Mouse (Mus musculus): ENCODE measurements around the gene Klf12.

The Klf12 gene

GRCm38 (mm10) chr14:100045431-100045830 lies 239.0 kb downstream of the Klf12 start:
- DNase-seq (ENCODE audit: low spot score in 2 of 2), result no peak

DNA sequence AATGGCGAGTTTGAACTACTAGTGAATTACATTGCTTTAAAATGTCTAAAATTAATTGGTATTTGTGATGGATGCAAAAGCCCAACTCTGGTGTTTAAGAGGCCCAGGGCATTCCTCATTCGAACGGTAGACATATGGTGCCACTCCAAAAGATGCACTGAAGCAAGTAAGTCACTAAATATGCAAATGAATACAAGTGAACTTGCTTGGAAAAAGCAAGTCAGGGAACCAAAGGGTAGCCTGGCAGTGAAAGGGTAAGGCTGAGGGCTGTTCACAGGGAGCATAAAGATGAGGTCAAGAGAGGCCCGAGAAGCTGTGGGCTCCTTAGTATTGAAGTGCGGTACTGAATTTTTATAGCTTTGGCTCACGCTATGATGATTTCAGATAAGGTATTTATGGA lies 242.7 kb downstream of the Klf12 start:
- DNase-seq (ENCODE audit: low spot score in 2 of 2), result no peak

DNA sequence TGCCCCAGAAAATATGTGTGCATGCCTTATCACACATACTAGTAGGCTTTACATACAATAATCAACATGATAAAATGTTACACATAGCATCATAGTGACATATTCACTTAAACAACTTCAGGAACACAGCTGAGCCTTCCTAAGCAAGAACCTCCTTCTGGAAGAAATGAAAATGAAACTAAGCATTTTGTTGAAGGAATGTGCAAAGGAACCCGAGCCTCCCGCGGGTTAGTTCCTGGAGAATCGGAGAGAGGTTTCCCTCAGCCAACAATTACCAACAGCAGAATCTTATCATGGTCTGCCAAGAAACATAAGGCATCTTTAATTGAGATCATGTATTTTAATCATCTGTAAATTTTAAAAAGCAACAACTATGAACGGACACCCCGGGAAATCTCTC lies 257.8 kb downstream of the Klf12 start:
- DNase-seq (ENCODE audit: low spot score in 2 of 2), result no peak

DNA sequence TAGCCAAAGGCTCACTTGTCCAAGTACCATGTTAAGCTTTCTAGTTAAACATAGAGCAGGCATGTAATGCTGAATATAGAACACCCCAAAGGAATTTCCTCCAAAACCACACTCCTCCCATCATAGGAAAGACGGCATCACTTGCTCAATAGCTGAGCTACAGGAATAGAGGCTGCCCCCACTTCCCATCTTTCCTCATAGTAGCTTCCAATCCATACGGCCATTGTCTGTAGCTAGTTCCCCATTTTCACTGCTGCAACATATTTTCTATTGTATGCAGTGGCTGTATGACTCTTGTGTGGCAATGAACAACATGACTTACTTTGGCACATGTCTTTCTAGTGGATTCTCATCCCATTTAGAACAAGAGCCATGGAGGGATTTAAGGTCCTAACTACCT lies 267.3 kb downstream of the Klf12 start:
- DNase-seq (ENCODE audit: low spot score in 2 of 2), result no peak

GRCm38 (mm10) chr14:100010525-100010924 lies 274.0 kb downstream of the Klf12 start:
- no peak for DNase-seq (ENCODE audit: low spot score in 2 of 2)

DNA sequence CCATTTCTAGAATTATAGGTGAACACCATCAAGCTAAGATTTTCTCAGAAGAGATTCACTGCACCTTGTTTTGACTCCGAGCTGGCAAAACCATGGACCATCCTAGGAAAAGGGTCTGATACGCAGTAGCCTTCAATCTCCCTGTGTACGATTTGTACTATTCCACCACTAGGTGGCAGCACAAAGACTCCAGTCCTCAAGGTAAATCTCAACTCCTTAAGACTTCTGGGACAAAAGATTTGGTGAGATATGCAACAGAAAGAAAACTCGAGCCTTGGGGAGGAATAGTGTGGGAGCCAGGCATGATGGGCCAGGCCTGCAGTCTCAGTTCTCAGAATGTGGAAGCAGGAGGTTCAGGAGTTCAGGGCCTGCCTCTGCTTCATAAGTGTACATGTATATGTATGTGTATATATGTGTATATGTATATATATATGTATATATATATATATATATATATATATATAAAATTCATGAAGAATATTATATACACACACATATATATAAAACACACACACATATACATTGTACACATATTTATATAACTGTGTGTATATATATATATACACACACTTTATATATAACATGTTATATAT lies 274.6 kb downstream of the Klf12 start:
- DNase-seq (ENCODE audit: low spot score in 2 of 2), result peak; percentile 7 to 9

- no peak for DNase-seq (ENCODE audit: low spot score in 2 of 2)
Observed at GRCm38 (mm10) chr14:99983510-99983909, 301.0 kb downstream of the Klf12 start.

DNA sequence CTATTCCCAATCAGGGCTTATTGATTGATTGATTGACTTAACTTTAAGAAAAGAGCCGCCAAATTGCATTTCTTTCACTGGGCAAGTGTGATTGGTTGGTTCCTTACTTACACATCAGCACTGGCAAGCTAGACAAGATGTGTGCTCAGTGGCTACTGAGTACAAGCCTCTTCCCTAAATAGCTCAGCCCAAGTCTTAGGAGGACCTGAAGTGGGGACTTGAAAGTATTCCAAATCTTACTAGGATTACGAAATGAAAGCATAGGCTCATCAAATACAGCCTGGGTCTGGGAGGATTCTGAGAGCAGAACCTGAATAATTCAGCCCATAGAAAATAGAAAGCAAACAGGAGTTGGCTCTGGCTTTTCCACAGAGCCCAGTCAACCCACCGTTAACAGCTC lies 303.3 kb downstream of the Klf12 start:
- DNase-seq (ENCODE audit: low spot score in 2 of 2), result no peak

GRCm38 (mm10) chr14:99967920-99968319 lies 316.6 kb downstream of the Klf12 start:
- no peak for DNase-seq (ENCODE audit: low spot score in 2 of 2)

GRCm38 (mm10) chr14:99960500-99961229 lies 323.8 kb downstream of the Klf12 start:
- no peak for DNase-seq (ENCODE audit: low spot score in 2 of 2)

DNA sequence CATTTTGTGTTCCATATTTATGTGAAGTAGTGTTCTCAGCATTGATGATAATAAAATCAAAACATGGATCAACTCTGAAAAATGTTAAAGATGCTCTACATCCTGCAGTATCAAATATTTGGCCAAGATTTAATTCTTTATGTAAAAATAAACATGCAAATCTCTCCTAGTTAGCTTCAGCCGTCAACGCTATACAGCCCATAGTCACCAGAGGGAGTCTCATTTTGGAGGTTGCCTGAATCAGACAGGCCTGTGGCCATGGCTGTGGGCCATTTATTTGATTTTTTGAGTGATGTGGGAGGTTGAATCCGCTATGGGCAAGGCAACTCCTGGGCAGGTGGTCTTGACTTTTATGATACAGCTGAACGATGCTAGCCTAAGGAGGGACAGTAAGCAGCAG lies 329.3 kb downstream of the Klf12 start:
- no peak for DNase-seq (ENCODE audit: low spot score in 2 of 2)

DNA sequence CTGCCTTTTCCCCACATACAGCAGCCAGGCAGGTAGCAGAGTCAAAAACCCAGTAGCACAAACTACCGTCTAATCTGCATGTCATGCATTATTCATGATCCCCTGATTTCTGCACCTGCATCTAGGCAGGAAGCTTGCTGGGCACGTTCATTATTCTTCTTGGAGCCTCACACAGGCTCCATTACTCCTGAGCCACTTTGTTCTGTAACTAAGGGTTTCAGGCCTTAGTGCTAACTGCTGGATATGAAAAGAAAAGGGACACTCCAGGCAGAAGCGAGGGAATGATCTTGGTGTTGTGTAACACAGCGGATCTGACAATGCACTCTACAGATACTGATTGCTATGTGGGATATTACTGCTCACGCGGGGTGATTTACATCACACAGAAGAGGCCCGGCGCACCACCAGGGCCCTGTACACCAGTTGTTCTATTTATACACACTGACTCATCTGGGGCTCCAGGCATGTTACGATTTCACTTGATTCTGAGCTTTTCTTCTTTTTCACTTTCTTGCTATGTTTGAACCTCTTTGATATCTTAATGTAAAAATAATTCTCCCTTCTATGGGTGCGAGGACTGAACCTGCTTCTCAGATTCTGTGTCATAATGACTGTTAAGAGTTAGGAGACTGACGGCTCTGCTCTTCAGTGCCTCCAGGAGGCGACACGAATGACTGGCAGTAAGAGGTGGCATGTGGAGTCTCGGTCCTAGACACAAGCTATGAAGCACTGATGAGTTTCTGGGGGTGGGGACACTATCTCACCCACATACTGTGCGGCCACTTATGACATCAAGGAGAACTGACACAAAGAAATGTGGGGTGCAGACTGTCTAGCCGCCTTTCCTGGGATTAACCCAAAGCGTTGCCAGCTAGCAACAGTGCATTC lies 340.0 kb downstream of the Klf12 start:
- DNase-seq (ENCODE audit: low spot score in 2 of 2), result no peak

- DNase-seq (ENCODE audit: low spot score in 2 of 2), result peak in 1 of 2 experiments; percentile 19
Observed at GRCm38 (mm10) chr14:99943156-99943555, 341.3 kb downstream of the Klf12 start.

- DNase-seq (ENCODE audit: low spot score in 2 of 2), result no peak
Observed at GRCm38 (mm10) chr14:99933456-99933855, 351.0 kb downstream of the Klf12 start.

DNA sequence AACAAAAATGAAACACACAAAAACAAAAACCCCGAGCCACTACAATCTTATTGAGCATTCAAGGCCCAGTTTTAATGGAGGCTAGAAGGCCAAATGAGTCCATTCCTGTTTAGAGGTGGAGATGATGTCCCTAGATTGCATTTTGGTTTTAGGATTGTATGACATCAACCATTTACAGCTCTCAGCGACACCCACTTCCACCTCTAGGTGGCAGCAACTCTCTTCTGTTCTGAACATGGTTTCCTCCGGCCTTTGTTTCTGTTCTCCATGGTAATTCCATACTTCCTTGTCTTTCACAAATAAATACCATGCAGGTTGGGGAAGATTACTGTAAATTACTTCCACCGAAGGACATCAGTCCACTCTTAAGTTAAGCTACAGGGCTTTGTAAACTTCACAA lies 352.6 kb downstream of the Klf12 start:
- peak; percentile 35 to 52 for DNase-seq (ENCODE audit: low spot score in 2 of 2)

- DNase-seq (ENCODE audit: low spot score in 2 of 2), result no peak
Observed at GRCm38 (mm10) chr14:99911912-99912311, 372.6 kb downstream of the Klf12 start.

DNA sequence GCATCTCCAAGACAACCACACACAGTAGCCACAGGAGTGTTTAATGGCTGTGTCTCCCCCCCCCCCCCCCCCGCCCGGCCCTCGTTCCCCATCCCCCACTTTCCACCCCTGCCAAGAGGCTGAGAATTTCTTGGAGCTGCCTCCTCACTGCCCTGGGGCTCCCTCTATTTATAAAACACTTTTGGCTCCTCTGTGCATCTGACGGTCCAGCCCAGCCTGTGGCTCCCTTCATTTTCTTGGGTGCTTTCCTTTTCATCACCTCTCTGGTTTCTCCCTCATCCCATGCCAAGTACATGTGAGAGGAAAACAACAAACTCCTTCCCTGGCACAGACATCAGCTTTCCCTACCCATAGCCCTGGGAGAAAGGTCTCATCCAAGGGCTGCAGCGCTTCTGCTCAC lies 373.6 kb downstream of the Klf12 start:
- no peak for DNase-seq (ENCODE audit: low spot score in 2 of 2)

DNA sequence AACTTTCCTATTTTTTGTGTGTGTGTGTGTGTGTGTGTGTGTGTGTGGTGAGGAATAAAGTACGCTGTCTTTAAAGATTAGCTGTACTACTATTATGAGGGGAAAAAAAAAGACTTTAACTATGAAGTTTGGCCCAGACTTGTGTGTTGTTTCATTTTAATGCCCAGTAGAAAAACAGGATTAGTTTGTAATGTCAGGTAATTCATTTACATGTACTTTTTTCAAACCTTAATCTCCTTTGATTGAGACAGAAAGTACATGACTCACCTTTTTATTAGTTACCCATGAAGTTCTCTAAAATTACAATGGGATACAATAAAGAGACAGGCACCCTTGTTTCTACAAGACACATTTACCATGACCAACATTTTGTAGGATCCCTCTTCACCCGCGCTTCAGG lies 383.6 kb downstream of the Klf12 start:
- DNase-seq (ENCODE audit: low spot score in 2 of 2), result no peak

GRCm38 (mm10) chr14:99898861-99899260 lies 385.6 kb downstream of the Klf12 start:
- DNase-seq (ENCODE audit: low spot score in 2 of 2), result no peak

GRCm38 (mm10) chr14:99894708-99895383 lies 389.6 kb downstream of the Klf12 start:
- DNase-seq (ENCODE audit: low spot score in 2 of 2), result peak; percentile 35 to 63

DNA sequence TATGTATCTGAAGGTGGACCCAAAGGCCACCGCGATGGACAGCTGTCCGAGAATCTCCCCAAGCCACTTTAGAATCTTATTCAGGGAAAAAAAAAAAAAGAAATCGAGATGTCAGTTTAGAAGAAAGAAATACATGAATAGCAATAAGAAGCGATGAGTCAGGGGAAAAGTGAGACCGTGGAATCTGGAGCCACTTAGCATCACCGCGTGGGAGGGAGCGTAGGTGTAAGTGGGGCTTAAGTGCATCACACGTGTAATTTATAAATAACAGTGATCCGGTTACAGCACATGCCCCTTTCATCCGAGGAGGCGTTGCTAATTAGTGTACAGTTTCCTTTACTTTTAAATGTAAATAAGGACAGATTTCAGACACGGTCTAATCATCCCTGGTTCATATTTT lies 390.4 kb downstream of the Klf12 start:
- DNase-seq (ENCODE audit: low spot score in 2 of 2), result no peak

- DNase-seq (ENCODE audit: low spot score in 2 of 2), result no peak
Observed at GRCm38 (mm10) chr14:99886503-99886902, 398.0 kb downstream of the Klf12 start.

All from urinary bladder, postnatal 36 days (tissue).